Mouse (Mus musculus): ENCODE data around the gene Rcor2. TPM values are rescaled to one million over a fixed set of nuclear protein-coding genes. Genes with fewer than 3 reads are reported as not detected.

Rcor2 gene
- polyA plus RNA-seq, 1 experiment from 2014 or later: 10.7 TPM

GRCm38 (mm10) chr19:7280557-7281330 lies 13.6 kb downstream of the Rcor2 start:
- no peak overlapping the region for H3K4me3 ChIP-seq (ENCODE audit: control insufficient read depth in 1 of 2, insufficient read depth in 1 of 2, low read depth in 1 of 2, low read length in 2 of 2)
- WGBS: 84% methylated on average over 18 of the region's 18 CpGs
- H3K4me2 ChIP-seq (ENCODE audit: low read length): no peak overlapping the region
- H3K4me1 ChIP-seq (ENCODE audit: control insufficient read depth in 2 of 2, insufficient read depth in 2 of 2, low read length in 2 of 2): peaks cover 3 to 13% of the 10 kb centered on the region in 2 experiments; a peak in 3 of 4 replicates
- H3K9ac ChIP-seq (ENCODE audit: low read length): no peak overlapping the region
- H3K27ac ChIP-seq (replicated peaks in 1 of 2; ENCODE audit: control insufficient read depth in 1 of 2, insufficient read depth in 1 of 2, low read depth in 2 of 2, low read length in 2 of 2): no peak overlapping the region
- ATAC-seq (ENCODE audit: insufficient number of reproducible peaks, insufficient read depth, low FRiP score, low read depth): no peak
- no peaks in the 10 kb centered on the region for H3K9me3 ChIP-seq (ENCODE audit: control insufficient read depth, low read length)
- no peaks in the 10 kb centered on the region for H3K27me3 ChIP-seq (ENCODE audit: control insufficient read depth, insufficient read depth, low read length)
- H3K36me3 ChIP-seq (ENCODE audit: control insufficient read depth, insufficient read depth, low read length): peaks cover 100% of the 10 kb centered on the region

GRCm38 (mm10) chr19:7286563-7287315 lies 19.6 kb downstream of the Rcor2 start:
- WGBS: 79% methylated on average over 12 of the region's 12 CpGs
- no peak overlapping the region for H3K4me2 ChIP-seq (ENCODE audit: low read length)
- H3K9me3 ChIP-seq (ENCODE audit: control insufficient read depth, low read length): no peaks in the 10 kb centered on the region
- H3K4me3 ChIP-seq (ENCODE audit: control insufficient read depth in 1 of 2, insufficient read depth in 1 of 2, low read depth in 1 of 2, low read length in 2 of 2): no peak overlapping the region
- H3K27me3 ChIP-seq (ENCODE audit: control insufficient read depth, insufficient read depth, low read length): no peaks in the 10 kb centered on the region
- H3K4me1 ChIP-seq (ENCODE audit: control insufficient read depth in 2 of 2, insufficient read depth in 2 of 2, low read length in 2 of 2): peaks cover 7 to 14% of the 10 kb centered on the region in 2 experiments
- no peak overlapping the region for H3K27ac ChIP-seq (replicated peaks in 1 of 2; ENCODE audit: control insufficient read depth in 1 of 2, insufficient read depth in 1 of 2, low read depth in 2 of 2, low read length in 2 of 2)
- H3K36me3 ChIP-seq (ENCODE audit: control insufficient read depth, insufficient read depth, low read length): peaks cover 63% of the 10 kb centered on the region
- no peak; the same call in 1 of the 2 replicates for ATAC-seq (ENCODE audit: insufficient number of reproducible peaks, insufficient read depth, low FRiP score, low read depth)
- H3K9ac ChIP-seq (ENCODE audit: low read length): no peak overlapping the region

DNA sequence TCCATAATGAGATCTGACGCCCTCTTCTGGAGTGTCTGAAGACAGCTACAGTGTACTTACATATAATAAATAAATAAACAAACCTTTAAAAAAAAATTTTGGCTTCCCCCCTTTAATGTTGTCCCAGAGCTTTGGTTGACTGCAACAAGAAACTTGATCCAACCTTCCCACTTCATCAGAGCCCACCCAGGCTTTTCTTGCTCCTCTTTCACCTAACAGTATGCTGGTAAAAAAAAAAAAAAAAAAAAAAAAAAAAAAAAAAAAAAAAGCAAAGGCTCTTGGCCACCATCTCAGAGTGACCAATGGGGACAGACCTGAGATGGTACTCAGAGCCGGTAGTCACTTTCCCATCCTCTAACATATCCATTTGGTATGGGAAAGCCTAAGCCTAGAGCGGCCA lies 21.2 kb downstream of the Rcor2 start:
- Histone ChIP-seq H3K27ac (replicated peaks in 1 of 2; ENCODE audit: control insufficient read depth in 1 of 2, insufficient read depth in 1 of 2, low read depth in 2 of 2, low read length in 2 of 2) (no peak overlapping the region), H3K27me3 (ENCODE audit: control insufficient read depth, insufficient read depth, low read length) (no peaks in the 10 kb centered on the region), H3K9ac (ENCODE audit: low read length) (no peak overlapping the region), H3K4me2 (ENCODE audit: low read length) (no peak overlapping the region), H3K4me1 (ENCODE audit: control insufficient read depth in 2 of 2, insufficient read depth in 2 of 2, low read length in 2 of 2) (peaks cover 11 to 25% of the 10 kb centered on the region in 2 experiments), H3K4me3 (ENCODE audit: control insufficient read depth in 1 of 2, insufficient read depth in 1 of 2, low read depth in 1 of 2, low read length in 2 of 2) (no peak overlapping the region), H3K36me3 (ENCODE audit: control insufficient read depth, insufficient read depth, low read length) (peaks cover 47% of the 10 kb centered on the region), H3K9me3 (ENCODE audit: control insufficient read depth, low read length) (no peaks in the 10 kb centered on the region)
- no peak for ATAC-seq (ENCODE audit: insufficient number of reproducible peaks, insufficient read depth, low FRiP score, low read depth)
- 78% methylated on average over 3 of the region's 3 CpGs for WGBS

DNA sequence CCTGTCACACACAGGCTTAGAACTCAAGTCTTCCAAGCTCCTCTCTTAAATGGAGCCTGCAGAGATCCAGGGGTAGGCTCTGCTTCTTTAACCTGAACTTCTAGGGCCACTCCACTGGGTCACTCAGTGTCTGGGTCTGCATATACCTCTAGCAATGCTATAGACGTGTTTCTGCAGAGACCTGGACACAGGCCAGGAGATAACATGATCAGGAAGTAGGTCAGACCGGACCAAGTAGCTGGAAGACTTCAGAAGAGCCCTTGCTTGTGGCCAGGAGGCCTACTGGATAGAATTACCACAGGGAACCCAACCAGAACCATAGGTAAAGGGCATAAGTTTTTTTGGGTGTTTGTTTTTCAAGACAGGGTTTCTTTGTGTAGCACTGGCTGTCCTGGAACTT lies 22.6 kb downstream of the Rcor2 start:
- Histone ChIP-seq H3K9me3 (ENCODE audit: control insufficient read depth, low read length) (no peaks in the 10 kb centered on the region), H3K4me1 (ENCODE audit: control insufficient read depth in 2 of 2, insufficient read depth in 2 of 2, low read length in 2 of 2) (peaks cover 22 to 40% of the 10 kb centered on the region in 2 experiments), H3K4me2 (ENCODE audit: low read length) (no peak overlapping the region), H3K9ac (ENCODE audit: low read length) (no peak overlapping the region), H3K27me3 (ENCODE audit: control insufficient read depth, insufficient read depth, low read length) (no peaks in the 10 kb centered on the region), H3K4me3 (ENCODE audit: control insufficient read depth in 1 of 2, insufficient read depth in 1 of 2, low read depth in 1 of 2, low read length in 2 of 2) (no peak overlapping the region), H3K36me3 (ENCODE audit: control insufficient read depth, insufficient read depth, low read length) (peaks cover 32% of the 10 kb centered on the region), H3K27ac (replicated peaks in 1 of 2; ENCODE audit: control insufficient read depth in 1 of 2, insufficient read depth in 1 of 2, low read depth in 2 of 2, low read length in 2 of 2) (no peak overlapping the region)
- ATAC-seq (ENCODE audit: insufficient number of reproducible peaks, insufficient read depth, low FRiP score, low read depth): no peak
- WGBS: 8% methylated on average over 2 of the region's 2 CpGs

- H3K4me3 ChIP-seq (ENCODE audit: control insufficient read depth in 1 of 2, insufficient read depth in 1 of 2, low read depth in 1 of 2, low read length in 2 of 2): no peak overlapping the region
- no peak for ATAC-seq (ENCODE audit: insufficient number of reproducible peaks, insufficient read depth, low FRiP score, low read depth)
- H3K9me3 ChIP-seq (ENCODE audit: control insufficient read depth, low read length): no peaks in the 10 kb centered on the region
- no peaks in the 10 kb centered on the region for H3K27me3 ChIP-seq (ENCODE audit: control insufficient read depth, insufficient read depth, low read length)
- WGBS: 76% methylated on average over 7 of the region's 7 CpGs
- peaks cover 31 to 53% of the 10 kb centered on the region in 2 experiments for H3K4me1 ChIP-seq (ENCODE audit: control insufficient read depth in 2 of 2, insufficient read depth in 2 of 2, low read length in 2 of 2)
- no peak overlapping the region for H3K27ac ChIP-seq (replicated peaks in 1 of 2; ENCODE audit: control insufficient read depth in 1 of 2, insufficient read depth in 1 of 2, low read depth in 2 of 2, low read length in 2 of 2)
- H3K9ac ChIP-seq (ENCODE audit: low read length): no peak overlapping the region; the same call in 1 of the 2 replicates
- H3K36me3 ChIP-seq (ENCODE audit: control insufficient read depth, insufficient read depth, low read length): peaks cover 14% of the 10 kb centered on the region
- no peak overlapping the region for H3K4me2 ChIP-seq (ENCODE audit: low read length)
These were observed 25.0 kb downstream of the Rcor2 start for GRCm38 (mm10) chr19:7291958-7292709.

GRCm38 (mm10) chr19:7294098-7294876 lies 27.2 kb downstream of the Rcor2 start:
- Histone ChIP-seq H3K9me3 (ENCODE audit: control insufficient read depth, low read length) (no peaks in the 10 kb centered on the region), H3K4me3 (ENCODE audit: control insufficient read depth in 1 of 2, insufficient read depth in 1 of 2, low read depth in 1 of 2, low read length in 2 of 2) (no peak overlapping the region), H3K4me1 (ENCODE audit: control insufficient read depth in 2 of 2, insufficient read depth in 2 of 2, low read length in 2 of 2) (peaks cover 33 to 57% of the 10 kb centered on the region in 2 experiments), H3K27me3 (ENCODE audit: control insufficient read depth, insufficient read depth, low read length) (no peaks in the 10 kb centered on the region), H3K4me2 (ENCODE audit: low read length) (no peak overlapping the region), H3K27ac (replicated peaks in 1 of 2; ENCODE audit: control insufficient read depth in 1 of 2, insufficient read depth in 1 of 2, low read depth in 2 of 2, low read length in 2 of 2) (no peak overlapping the region), H3K36me3 (ENCODE audit: control insufficient read depth, insufficient read depth, low read length) (0 out of 2 replicates have a peak, but pooled peaks cover 6% of the 10 kb centered on the region), H3K9ac (ENCODE audit: low read length) (no peak overlapping the region)
- ATAC-seq (ENCODE audit: insufficient number of reproducible peaks, insufficient read depth, low FRiP score, low read depth): no peak
- WGBS: 65% methylated on average over 8 of the region's 8 CpGs
